Mouse (Mus musculus) B cell, adult 2 months (primary cell): ENCODE data around the gene Ppp1r13l.

ENCODE experiments used
- DNase-seq, 2 experiments: peaks; one replicate each; pipeline ENCODE4 v3.0.0; 2022

Gene Ppp1r13l

GRCm38 (mm10) chr7:19420121-19420520 is 60.6 kb downstream of the Ppp1r13l start:
- peak in 1 of 2 experiments; percentile 27 for DNase-seq

GRCm38 (mm10) chr7:19420821-19421636 is 61.5 kb downstream of the Ppp1r13l start:
- peak; percentile 87 for DNase-seq

GRCm38 (mm10) chr7:19423083-19423482 is 63.5 kb downstream of the Ppp1r13l start:
- no peak for DNase-seq

GRCm38 (mm10) chr7:19424051-19424450 is 64.5 kb downstream of the Ppp1r13l start:
- DNase-seq: no peak

GRCm38 (mm10) chr7:19426349-19426748 is 66.8 kb downstream of the Ppp1r13l start:
- no peak for DNase-seq

GRCm38 (mm10) chr7:19426888-19427287 is 67.3 kb downstream of the Ppp1r13l start:
- DNase-seq: no peak
